Mouse (Mus musculus) natural killer cell, adult 2 months (primary cell): ENCODE results near the gene Fbxo41.

Experiments used
- DNase-seq, 2 experiments: peaks; one replicate each; pipeline ENCODE4 v3.0.0; 2022; ENCODE audit warnings: low spot score in 2 of 2

The Fbxo41 gene

DNA sequence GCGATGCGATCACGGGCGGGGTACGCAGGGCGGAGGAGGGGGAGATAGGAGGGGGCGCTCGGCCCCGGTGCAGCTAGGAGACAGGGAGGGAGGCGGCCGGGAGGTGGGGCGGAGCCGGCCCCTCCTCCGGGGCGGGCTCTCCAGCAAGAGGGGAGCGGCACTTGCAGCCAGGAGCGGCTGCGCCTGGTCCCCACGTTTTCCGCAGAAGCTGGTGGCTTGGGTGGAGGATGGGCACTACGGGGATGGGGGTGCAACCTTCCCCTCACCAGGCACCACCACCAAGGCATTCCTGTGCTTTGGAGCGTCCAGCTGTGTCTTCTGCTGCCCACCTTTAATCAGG lies at the start of gene Fbxo41:
Fbxo41 (minus strand) TSS at position 84 of the 340 bp plus-strand sequence.
- no peak for DNase-seq

DNA sequence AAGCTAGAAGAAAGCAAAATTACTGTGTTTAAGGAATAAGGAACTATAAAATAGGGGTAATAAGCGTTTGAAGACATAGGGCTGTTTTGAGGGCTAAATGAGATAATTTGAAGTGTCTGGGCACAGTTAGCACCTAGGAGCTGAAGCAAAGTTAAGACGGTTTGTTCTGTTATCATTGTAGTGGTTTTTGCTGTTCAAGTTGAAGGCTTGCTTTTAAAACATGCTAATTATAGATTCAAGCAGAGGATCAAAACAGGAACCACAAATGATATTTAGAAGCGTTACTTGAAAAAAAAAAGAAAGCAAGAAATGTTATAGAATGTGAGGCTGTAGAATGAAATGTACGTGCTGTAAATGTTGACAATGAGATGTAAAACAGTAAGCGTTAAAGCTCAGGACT lies 44.8 kb upstream of the Fbxo41 start:
- DNase-seq: no peak

DNA sequence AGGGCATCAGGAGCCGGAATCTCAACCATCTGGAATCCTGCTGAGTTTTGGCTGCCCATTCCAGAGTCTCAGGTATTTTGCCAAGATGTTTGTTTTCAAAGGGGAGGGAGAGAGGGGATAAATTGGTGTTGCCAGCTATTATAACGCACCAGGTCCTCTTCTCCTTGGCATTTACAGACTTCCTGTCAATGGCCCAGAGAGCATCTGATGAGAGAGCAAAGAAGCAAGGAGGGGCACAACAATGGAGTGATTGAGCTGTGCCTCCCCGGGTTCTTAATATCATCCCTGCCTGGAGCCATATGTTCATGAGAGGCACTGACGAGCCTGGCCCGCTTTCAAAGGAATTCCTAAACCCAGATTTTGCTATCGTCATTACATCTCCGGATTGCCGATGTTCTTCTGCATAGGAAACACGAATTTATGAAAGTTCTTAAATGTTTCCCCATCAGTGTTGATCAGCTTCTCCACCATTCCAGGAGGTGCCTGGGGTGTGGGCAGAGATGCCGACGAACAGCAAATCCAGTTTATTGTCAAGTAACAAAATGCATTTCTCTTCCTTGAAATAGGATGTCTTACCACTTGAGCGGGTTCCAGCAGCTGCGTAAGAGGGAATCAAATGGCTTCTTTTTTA lies 41.6 kb upstream of the Fbxo41 start:
- DNase-seq: no peak

DNA sequence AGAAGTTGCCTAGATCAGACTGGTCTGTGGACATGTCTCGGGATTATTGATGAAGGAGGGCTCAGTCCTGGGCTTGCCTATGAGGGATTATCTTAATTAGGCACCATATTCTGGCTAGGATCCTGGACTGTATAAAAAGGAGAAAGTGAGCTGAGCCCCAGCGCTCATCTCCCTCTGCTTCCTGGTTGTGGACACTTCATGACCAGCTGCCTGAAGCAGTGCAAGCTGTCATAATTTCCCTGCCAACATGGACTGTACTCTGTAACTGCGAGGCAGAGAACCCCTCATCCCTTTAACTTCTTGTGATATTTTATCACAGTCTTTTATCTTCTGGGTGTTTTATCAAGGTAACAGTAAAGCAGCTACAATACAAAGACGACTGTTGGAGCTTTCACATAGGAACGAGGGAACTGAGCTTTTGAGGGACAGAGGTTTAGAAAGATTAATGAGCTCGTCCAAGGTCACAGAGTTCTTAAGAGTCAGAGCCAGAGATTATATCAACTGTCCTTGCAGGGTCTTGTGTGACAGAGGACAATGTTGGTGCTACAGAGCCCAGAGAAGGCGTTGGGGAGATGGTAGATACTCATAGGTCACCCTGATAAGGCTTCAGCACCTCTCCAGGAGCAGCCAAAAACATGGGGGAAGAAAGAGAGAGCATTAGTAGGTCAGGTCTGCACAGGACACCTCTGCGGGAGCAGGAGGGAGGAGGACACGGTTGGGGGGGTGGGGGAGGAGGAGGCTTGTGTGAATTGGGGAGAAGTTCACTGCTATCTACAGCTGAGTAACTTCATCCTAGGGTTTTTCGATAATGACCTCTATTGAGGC lies 40.8 kb upstream of the Fbxo41 start:
- no peak for DNase-seq

DNA sequence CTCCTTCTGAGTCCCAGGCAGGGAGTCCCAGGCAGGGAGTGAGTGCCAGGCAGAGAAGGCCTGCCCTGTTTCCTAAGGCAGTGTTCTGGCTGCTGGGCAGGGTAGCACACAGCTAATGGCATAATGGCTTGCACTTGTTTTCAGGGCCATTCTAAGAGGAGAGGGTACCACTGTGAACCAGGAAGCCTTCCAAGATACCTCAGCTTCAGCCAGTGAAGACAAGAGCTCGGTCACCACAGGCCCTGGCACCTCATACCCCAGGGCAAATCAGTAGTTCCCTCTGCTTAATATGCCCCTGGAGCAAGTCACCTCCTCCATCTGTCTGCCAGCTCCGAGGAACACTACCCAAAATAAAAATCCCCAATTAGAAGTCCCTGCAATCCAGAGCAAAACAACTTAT lies 20.0 kb upstream of the Fbxo41 start:
- DNase-seq: no peak

DNA sequence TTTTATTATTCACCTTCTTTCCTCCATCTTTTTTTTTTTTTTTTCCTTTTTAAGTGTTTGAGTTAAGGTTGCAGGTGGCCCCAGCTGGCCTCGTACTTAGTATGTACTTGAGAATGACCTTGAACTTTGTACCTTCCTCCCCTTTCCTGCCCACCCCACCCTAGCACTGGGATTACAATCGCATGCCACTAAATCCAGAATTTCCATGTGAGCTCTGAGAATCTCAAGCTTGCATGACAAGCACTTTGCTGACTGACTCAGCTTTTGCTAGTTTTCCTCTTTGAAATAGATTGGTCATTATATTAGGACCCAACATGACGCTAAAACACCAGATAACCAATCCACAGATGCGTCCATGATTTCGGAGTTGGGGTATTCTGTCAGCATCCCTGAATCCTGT lies 19.2 kb upstream of the Fbxo41 start:
- no peak for DNase-seq

DNA sequence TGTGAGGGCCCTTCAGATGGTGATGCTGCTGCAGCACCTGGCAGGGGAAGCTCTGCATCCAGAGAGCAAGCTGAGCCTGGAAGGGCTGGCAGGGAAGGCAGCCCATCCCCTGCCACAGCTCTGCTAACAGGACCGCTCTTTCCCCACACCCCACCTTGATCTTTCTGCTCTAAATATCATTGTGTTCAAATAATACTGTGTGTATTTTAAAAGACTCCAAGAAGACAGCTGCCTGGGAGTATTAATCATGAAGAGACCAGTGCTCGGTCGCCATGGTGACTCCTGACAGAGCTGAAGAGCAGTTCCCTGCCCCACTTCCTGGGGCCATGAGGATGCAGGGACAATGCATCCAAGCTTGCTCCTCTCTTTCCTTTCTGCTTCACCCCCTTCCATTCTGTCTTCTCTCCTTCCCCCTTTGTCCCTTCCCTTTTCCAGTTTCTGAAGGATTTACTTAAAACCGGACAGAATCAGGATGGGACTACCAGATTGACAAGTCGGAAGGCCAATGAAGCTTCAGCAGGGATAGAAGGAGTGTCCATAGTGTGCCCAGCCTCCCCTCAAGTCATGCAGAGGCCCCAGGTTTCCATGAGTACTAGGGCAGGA lies 15.4 kb upstream of the Fbxo41 start:
- no peak for DNase-seq

DNA sequence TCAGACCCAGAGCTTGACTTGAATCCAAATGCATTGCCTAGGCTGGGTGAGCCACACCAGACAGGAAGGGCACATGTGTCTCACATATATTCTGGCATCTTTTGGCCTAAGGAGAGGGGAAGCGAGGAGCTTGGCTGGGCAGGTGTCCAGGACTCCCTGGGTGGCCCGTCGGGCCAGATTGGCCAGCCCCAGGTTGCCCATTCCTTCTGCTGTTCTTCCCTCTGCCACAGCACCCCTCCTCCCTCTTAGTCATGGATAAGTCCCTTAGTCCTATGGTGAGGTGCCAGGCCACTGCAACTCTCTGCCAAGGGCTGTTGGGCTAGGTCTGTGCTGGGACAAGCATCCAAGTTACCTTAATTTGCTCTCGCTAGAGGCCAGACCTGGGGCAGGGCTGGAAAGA lies 13.1 kb upstream of the Fbxo41 start:
- DNase-seq: no peak

DNA sequence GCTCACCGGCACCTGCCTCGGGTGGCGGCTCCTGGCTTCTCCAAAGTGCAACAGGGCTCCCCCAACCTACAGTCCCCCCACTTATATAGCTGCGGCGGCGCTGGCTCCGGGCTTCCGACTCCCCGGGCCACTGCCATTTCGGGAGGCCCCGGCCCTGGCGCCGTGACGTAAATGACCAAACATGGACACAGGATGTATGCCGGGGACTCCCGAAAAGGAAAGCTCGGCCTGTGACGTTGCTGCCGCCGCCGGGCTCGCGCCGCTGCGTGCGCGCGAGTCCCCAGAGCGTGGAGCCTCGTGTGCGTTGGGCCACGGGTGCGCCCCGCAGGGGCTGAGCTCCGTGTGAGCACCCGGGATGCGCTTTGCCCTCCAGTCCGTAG lies 10.7 kb upstream of the Fbxo41 start, which contains the start of gene Egr4:
Egr4 (minus strand) TSS at position 59 of the 380 bp plus-strand sequence.
- peak; percentile 27 to 30 for DNase-seq

DNA sequence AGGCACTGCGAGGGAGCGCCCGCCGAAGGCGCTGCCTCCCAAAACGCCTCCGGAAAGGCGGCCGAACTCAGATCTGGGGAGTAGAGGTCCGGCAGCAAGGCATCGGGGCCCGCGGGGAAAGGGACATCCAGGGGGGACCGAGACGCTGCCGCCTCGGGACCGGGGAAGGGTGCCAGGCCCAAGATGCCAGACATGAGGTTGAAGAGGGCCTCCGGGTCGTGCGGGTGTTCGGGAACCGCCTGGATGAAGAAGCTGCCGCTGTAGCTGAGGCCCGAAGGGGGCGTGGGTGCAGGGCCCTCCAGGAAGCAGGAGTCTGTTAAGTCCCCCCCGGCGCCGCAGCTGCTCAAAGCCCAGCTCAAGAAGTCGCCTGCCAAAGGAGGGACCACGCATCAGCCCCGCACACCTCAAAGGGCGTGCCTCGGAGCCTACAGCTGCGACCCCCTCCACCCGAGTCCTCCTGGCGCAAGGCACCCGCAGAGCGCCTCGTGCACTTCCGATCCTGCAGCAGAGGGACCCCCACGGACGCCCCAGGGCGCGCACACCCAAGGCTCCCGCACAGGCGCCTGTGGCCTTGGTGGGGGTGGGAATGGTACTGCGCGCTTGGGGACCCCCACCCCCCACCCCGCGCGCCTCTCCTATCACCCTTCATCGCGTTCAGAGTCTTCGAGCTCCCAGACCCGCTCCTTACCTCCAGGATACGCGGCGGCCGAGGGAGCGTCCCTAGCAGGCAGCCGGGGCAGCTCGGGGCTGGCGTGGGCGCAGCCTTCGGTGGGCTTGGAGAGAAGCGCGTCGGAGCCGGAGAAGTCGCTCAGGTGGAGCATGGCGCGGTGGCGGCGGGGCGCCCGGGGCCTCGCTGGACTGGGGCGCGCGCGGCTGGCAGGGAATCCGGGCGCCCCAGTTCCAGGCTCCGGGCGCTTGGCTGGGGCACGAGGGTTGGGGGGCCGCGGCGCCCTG lies 10.1 kb upstream of the Fbxo41 start:
- no peak for DNase-seq

DNA sequence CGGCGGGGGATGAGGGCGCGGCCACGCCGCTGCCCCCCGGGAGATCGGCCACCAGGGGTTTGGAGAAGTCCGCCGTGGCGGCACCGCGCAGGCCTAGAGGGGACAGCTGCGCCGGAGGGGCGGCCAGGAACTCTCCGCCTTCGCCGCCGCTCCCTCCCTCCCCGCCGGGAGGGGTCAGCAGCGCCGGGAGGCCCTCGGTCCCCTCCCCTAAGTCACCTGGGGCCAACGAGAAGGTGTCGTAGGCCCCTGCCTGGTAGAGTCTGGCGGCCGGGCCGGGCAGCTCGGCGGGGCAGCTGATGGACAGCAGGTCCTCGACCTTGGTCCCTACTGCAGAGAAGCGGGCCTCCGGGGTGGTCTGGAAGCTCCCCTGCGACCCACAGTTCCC lies 9.3 kb upstream of the Fbxo41 start:
- DNase-seq: no peak

DNA sequence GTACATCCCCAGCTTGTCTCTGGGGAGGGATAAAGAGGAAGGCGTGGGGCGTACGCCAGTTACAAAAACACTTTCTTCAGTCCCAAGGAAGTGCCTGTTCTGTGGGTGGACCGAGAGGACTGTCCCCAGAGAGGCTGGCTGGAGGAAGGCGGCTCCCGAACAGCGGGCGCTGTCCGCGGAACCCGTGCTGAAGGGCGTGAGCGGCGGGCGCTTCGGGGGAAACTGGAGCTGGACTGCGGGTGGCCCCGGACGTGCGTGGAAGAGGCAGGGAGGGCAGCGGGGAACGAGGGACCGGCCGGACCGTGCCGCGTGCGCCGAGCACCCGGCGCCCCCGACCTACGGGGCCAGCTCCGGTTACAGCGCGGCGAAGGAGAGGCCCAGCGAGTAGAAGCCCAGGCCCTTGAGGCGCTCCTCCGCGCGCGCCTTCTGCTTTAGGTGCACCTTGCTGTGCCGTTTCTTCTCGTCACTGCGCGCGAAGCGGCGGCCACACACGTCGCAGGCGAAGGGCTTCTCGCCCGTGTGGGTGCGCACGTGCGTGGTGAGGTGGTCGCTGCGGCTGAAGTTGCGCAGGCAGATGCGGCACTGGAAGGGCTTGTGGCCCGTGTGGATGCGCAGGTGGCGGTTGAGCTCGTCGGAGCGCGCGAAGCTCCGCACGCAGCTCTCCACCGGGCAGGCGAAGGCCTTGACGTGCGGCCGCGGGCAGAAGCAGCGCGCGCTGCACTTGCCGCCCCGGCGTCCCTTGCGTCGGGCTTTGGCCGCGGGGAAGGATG lies 8.7 kb upstream of the Fbxo41 start:
- DNase-seq: no peak

DNA sequence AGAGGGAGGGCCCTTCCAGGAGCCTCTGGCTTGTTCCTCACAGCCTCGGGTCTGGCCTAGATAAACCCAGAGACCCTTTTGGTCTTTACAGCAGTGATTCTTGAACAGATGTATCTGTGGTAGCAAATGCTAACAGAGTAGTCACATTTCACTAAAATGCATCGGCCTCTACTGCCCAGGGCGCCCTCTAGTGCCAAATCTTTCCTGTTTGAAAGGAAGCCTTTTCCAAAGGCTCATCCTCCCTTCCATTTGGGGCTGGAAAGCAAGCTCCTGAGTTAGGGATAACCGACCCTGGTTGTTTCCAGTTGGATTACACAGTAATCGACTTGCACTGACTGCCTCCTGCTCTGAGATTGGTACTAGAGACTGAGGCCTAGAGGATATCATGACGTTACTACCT lies 7.7 kb upstream of the Fbxo41 start:
- DNase-seq: no peak

DNA sequence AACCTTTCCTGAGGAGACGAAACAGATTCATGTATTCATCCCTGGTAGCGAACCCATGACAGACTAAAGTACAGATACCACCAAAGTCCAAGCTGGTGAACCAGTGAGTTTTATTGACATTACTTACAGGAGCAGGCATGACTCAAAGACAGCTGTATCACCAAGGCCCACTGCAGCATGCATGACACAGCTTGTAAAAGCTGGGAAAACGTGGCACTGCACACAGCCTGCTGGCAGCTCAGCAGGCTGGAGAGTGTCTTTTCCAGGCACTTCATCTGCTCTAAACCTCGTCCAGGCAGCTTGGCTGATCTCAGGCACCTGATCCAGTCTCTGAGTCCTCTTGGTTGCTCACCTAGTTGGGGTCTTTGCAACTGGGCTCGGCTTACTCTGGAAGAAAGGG lies 5.8 kb upstream of the Fbxo41 start:
- DNase-seq: no peak

DNA sequence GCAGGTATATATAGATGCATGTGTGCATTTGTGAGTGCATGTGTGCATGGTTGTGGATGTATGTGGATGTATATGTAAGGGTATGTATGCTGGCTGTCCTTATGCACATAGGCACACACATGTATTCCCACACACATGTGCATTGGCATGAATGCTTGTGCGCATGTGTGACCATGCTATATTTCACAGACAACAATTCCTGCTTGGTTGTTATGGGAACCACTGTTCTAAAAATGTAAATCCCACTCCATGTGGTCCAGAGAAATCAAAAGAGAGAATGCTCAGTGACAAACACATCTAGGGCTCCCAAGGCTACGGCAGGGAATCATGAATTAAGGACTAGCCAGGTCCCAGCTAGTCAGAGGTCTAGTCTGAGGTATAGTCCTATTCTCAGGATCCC lies 2.1 kb upstream of the Fbxo41 start:
- no peak for DNase-seq

DNA sequence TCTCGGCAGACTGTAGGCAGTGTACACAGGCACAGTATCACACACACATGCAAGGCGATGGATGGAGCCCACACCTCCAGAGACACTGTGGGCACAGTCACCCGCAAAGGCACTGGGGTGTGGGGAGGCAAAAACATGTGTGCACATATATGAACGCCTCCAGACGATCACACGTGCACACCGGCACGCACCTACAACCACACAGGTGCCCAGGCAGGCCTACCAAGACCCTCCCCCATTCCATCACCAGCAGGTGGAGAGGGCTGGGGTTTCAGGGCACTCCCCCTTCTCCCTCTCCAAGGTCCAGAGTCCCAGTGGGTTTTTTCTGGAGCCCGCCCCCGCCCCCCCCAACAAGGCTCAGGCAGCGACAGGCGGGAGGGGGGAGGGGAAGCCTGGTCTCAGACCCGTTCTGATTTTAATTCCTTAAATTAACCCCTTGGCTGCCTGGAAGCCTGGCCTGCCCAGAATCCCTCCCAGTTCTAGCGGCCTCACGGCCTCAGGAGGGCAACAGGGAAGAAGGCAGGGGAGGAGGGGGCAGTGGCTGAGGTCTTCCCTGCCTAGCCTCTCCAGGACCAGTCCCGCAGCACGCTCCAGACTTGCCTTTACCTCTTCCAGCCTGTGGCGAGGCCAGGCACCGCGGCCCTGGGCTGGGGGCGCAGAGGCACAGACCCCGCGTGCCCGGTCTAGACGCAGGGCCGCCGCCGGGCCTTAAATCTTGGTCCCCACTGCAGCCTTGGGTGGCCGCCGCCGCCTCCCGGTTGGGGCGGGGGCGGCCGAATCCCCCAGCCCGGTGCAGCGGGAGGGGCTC lies 487 bp downstream of the Fbxo41 start:
- no peak for DNase-seq

DNA sequence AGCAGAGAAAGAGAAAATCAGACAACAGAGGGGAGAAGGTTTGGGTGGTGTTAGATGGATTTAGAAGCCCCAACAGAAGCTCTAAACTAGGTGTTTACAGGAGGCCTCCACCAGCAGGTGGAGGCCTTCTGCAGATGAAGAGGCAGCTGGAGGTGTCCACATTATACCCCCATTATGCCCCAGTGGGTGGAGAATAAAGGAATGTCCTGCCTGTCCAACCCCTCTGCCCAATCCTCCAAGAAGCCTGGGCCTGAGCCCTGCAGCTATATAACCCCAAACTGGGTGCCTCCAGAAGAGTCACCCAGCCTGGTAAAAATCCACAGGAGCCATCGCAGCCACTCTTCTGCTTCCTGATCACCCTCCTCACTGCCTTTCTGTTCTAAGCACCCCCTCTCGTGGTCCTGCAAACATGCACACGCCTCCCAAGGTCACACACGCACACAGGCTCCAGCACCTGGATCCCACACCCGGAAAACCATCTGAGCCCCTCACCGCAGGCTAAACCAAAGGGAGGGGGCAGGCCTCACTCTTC lies 1.2 kb downstream of the Fbxo41 start:
- DNase-seq: no peak

DNA sequence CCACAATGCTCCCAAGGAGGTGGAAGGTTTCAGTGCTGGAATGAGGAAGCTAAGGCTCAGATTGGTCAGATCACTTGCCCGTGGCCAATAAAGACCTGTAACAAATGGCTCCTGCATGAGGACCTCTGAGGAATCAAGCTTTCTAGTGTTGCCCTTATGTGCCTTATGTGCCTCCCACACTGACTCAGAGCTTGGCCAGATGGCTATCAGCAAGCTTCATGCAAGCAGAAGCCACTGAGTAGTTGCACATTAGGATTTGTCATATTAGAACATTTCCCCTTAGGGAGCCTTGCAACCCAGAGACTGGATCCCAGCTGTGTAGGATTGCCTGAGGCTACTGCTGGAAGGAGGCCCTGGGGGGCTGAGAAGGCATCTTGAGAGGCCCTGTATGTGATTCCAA lies 2.4 kb downstream of the Fbxo41 start:
- no peak for DNase-seq

DNA sequence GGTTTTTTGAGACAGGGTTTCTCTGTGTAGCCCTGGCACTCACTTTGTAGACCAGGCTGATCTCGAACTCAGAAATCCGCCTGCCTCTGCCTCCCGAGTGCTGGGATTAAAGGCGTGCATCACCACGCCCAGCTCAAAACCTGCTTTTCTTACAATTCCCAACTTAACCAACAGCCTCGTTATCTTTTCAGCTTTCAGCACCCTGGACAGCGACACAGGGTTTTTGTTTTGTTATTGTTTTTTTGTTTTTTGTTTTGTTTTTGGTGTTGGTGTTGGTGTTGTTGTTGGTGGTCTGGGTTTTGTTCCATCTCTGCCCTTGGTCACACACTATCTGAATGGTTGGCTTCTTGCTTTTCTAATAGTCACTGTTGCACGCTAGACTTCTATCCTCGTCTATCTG lies 4.6 kb downstream of the Fbxo41 start:
- no peak for DNase-seq

DNA sequence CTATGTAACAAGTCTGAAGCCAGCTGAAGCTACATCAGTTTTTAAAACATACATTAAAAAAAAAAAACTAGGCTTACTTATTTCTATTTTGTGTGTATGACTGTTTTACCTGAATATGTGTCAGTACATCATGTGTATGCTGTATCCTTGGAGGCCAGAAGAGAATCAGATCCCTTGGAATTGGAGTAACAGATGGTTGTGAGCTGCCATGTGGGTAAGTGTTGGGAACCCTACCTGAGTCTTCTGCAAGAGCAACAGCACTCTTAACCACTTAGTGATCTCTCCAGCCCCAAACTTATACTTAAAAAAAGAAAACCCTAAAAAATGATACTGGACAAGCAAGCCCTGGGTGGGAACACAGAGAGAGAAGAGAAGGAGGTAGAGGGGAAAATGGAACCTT lies 5.8 kb downstream of the Fbxo41 start:
- no peak for DNase-seq
